Mouse (Mus musculus) MEL (cell line): ENCODE measurements at regions not wholly inside any gene's neighbourhood (a gene's known extent, or its start where the extent isn't known, plus 50 kb on each side); places are given as distances from the start of the nearest gene placed in this dataset.

Experiments used
- DNase-seq: peaks from one replicate; pipeline ENCODE4 v3.0.0; 2011; ENCODE audit warnings: low read depth, low spot score
- H3K27ac ChIP-seq: 2 replicates; pipeline ENCODE4 v1.5.1; 2012; ENCODE audit warnings: low read depth, mild to moderate bottlenecking, control low read depth, low read length, moderate library complexity; ENCODE audit not compliant: control insufficient read depth
- H3K27me3 ChIP-seq, 2 experiments: fragments of 150-350 bp in 1 of 2; sonication (generic) in 1 of 2; 2 replicates each; pipeline ENCODE4 v1.6.1; 2012; ENCODE audit warnings: low read length in 2 of 2, mild to moderate bottlenecking in 2 of 2, improper control_type of control experiment in 1 of 2, moderate library complexity in 1 of 2; ENCODE audit not compliant: insufficient read depth in 2 of 2, control insufficient read depth in 1 of 2
- H3K36me3 ChIP-seq, 2 experiments: 2 replicates each; pipeline ENCODE4 v1.6.1; 2012 to 2014; ENCODE audit warnings: low read length in 2 of 2, improper control_type of control experiment in 1 of 2, inconsistent platforms in 1 of 2, mild to moderate bottlenecking in 1 of 2; ENCODE audit not compliant: insufficient read depth in 2 of 2, control insufficient read depth in 1 of 2
- H3K4me1 ChIP-seq, 2 experiments: fragments of 150-350 bp in 1 of 2; sonication (generic) in 1 of 2; 2 replicates each; pipeline ENCODE4 v1.6.1; 2012; ENCODE audit warnings: low read length in 2 of 2, improper control_type of control experiment in 1 of 2, mild to moderate bottlenecking in 1 of 2; ENCODE audit not compliant: insufficient read depth in 2 of 2, control insufficient read depth in 1 of 2
- H3K4me3 ChIP-seq, 2 experiments: fragments of 150-350 bp in 1 of 2; sonication (generic) in 1 of 2; 2 replicates each; pipeline ENCODE4 v1.5.1; 2012; ENCODE audit warnings: low read depth in 2 of 2, low read length in 2 of 2, mild to moderate bottlenecking in 2 of 2, moderate library complexity in 2 of 2, control low read depth in 1 of 2, improper control_type of control experiment in 1 of 2; ENCODE audit not compliant: control insufficient read depth in 1 of 2, insufficient read depth in 1 of 2
- H3K79me2 ChIP-seq: 2 replicates; pipeline ENCODE4 v1.6.1; 2012; ENCODE audit warnings: mild to moderate bottlenecking, low read length, moderate library complexity; ENCODE audit not compliant: control insufficient read depth, poor library complexity, insufficient read depth
- H3K9ac ChIP-seq: 2 replicates; pipeline ENCODE4 v1.6.1; 2012; ENCODE audit warnings: low read depth, mild to moderate bottlenecking, control low read depth, low read length, moderate library complexity; ENCODE audit not compliant: control insufficient read depth, poor library complexity, severe bottlenecking
- H3K9me3 ChIP-seq: fragments of 150-350 bp; sonication (generic); replicated peaks from 2 replicates; pipeline ENCODE4 v1.6.1; 2012; ENCODE audit warnings: mild to moderate bottlenecking, low read length, improper control_type of control experiment, moderate library complexity; ENCODE audit not compliant: insufficient read depth
- BHLHE40 ChIP-seq: IDR thresholded peaks from 2 replicates; pipeline ENCODE4 v1.6.1; 2012; ENCODE audit warnings: low read depth, mild to moderate bottlenecking, inconsistent platforms, low read length, improper control_type of control experiment, borderline replicate concordance
- E2F4 ChIP-seq: IDR thresholded peaks from 2 replicates; pipeline ENCODE4 v1.6.1; 2011; ENCODE audit warnings: low read depth, low read length, improper control_type of control experiment, borderline replicate concordance
- ETS1 ChIP-seq: IDR thresholded peaks from 2 replicates; pipeline ENCODE4 v1.6.1; 2012; ENCODE audit warnings: low read depth, mild to moderate bottlenecking, inconsistent platforms, low read length, improper control_type of control experiment, moderate library complexity
- GATA1 ChIP-seq: IDR thresholded peaks from 2 replicates; pipeline ENCODE4 v1.6.1; 2011; ENCODE audit warnings: low read depth, low read length, improper control_type of control experiment
- HCFC1 ChIP-seq: IDR thresholded peaks from 2 replicates; pipeline ENCODE4 v1.6.1; 2012; ENCODE audit warnings: low read depth, mild to moderate bottlenecking, inconsistent platforms, low read length, improper control_type of control experiment, moderate library complexity
- JUND ChIP-seq: IDR thresholded peaks from 2 replicates; pipeline ENCODE4 v1.6.1; 2011; ENCODE audit warnings: low read depth, mild to moderate bottlenecking, improper control_type of control experiment, low read length
- MAX ChIP-seq: IDR thresholded peaks from 2 replicates; pipeline ENCODE4 v1.6.1; 2011; ENCODE audit warnings: low read length, improper control_type of control experiment
- MEF2A ChIP-seq: IDR thresholded peaks from 2 replicates; pipeline ENCODE4 v1.6.1; 2014; ENCODE audit warnings: low read depth, mild to moderate bottlenecking, inconsistent platforms, low read length, improper control_type of control experiment; ENCODE audit not compliant: poor library complexity, insufficient replicate concordance, severe bottlenecking; ENCODE audit errors: extremely low read depth
- MYC ChIP-seq: IDR thresholded peaks from 2 replicates; pipeline ENCODE4 v1.6.1; 2011; ENCODE audit warnings: low read depth, mild to moderate bottlenecking, low read length, improper control_type of control experiment, moderate library complexity
- POLR2A ChIP-seq, 2 experiments: IDR thresholded peaks; 2 replicates each; pipeline ENCODE4 v1.6.1; 2011 to 2012; ENCODE audit warnings: low read length in 2 of 2, mild to moderate bottlenecking in 2 of 2, control low read depth in 1 of 2, improper control_type of control experiment in 1 of 2, low read depth in 1 of 2, moderate library complexity in 1 of 2; ENCODE audit not compliant: control insufficient read depth in 1 of 2, insufficient read depth in 1 of 2, poor library complexity in 1 of 2
- POLR2AphosphoS2 ChIP-seq: IDR thresholded peaks from 2 replicates; pipeline ENCODE4 v1.6.1; 2011; ENCODE audit warnings: low read length, improper control_type of control experiment
- TAL1 ChIP-seq: IDR thresholded peaks from 2 replicates; pipeline ENCODE4 v1.6.1; 2012; ENCODE audit warnings: mild to moderate bottlenecking, inconsistent platforms, low read length, moderate library complexity, mixed read lengths
- TBP ChIP-seq: IDR thresholded peaks from 2 replicates; pipeline ENCODE4 v1.8.0; 2011; ENCODE audit warnings: low read depth, low read length, improper control_type of control experiment
- USF1 ChIP-seq: IDR thresholded peaks from 2 replicates; pipeline ENCODE4 v1.6.1; 2014; ENCODE audit warnings: low read depth, mild to moderate bottlenecking, inconsistent platforms, low read length, improper control_type of control experiment, moderate library complexity
- ZKSCAN1 ChIP-seq: IDR thresholded peaks from 2 replicates; pipeline ENCODE4 v1.6.1; 2012; ENCODE audit warnings: low read depth, mild to moderate bottlenecking, inconsistent platforms, low read length, improper control_type of control experiment, moderate library complexity

GRCm38 (mm10) chr11:24370861-24371686 is 293.2 kb downstream of the Bcl11a start:
- Histone ChIP-seq H3K9me3 (no peaks in the 10 kb centered on the region), H3K36me3 (no peaks in the 10 kb centered on the region), H3K79me2 (no peaks in the 10 kb centered on the region), H3K9ac (no peak overlapping the region), H3K27me3 (peaks cover 0 to 7% of the 10 kb centered on the region in 2 experiments; a peak in 2 of 4 replicates), H3K4me3 (no peak overlapping the region), H3K27ac (no peak overlapping the region), H3K4me1 (no peaks in the 10 kb centered on the region)
- no peak for TF ChIP-seq USF1
- TF ChIP-seq HCFC1 = no peak
- TF ChIP-seq MEF2A = no peak
- TF ChIP-seq BHLHE40 = no peak
- no peak for TF ChIP-seq GATA1
- no peak for TF ChIP-seq TBP
- TF ChIP-seq E2F4 = no peak
- no peak for TF ChIP-seq TAL1
- no peak for TF ChIP-seq ZKSCAN1
- TF ChIP-seq MAX = no peak
- no peak for TF ChIP-seq POLR2AphosphoS2
- no peak for TF ChIP-seq POLR2A (IDR thresholded peaks at IDR 0.05; ENCODE audit: control insufficient read depth in 1 of 2, insufficient read depth in 1 of 2, low read depth in 1 of 2, low read length in 2 of 2, poor library complexity in 1 of 2)
- TF ChIP-seq MYC = no peak
- TF ChIP-seq ETS1 = no peak
- DNase-seq = no peak

- no peak overlapping the region for H3K27ac ChIP-seq
- no peaks in the 10 kb centered on the region for H3K79me2 ChIP-seq
- no peaks in the 10 kb centered on the region for H3K4me1 ChIP-seq
- no peak overlapping the region for H3K4me3 ChIP-seq
- no peaks in the 10 kb centered on the region for H3K9me3 ChIP-seq
- no peak for TF ChIP-seq ZKSCAN1
- no peak for TF ChIP-seq JUND
- TF ChIP-seq POLR2A (IDR thresholded peaks at IDR 0.05; ENCODE audit: control insufficient read depth in 1 of 2, insufficient read depth in 1 of 2, low read depth in 1 of 2, low read length in 2 of 2, poor library complexity in 1 of 2) = no peak
- no peak overlapping the region for H3K9ac ChIP-seq
- no peak for DNase-seq
- H3K27me3 ChIP-seq = peaks cover 0 to 7% of the 10 kb centered on the region in 2 experiments; a peak in 2 of 4 replicates
- H3K36me3 ChIP-seq = no peaks in the 10 kb centered on the region
These were observed 293.8 kb downstream of the Bcl11a start for GRCm38 (mm10) chr11:24371687-24371950.
